Mouse (Mus musculus): Measurements from ENCODE around the gene Nhlrc4. TPM values are rescaled to one million over a fixed set of nuclear protein-coding genes. Genes with fewer than 3 reads are reported as not detected.

The Nhlrc4 gene
- polyA plus RNA-seq, 1 experiment from 2014 or later = not detected

GRCm38 (mm10) chr17:25956631-25957030, 11.9 kb upstream of the Nhlrc4 start:
- H3K4me1 ChIP-seq (ENCODE audit: control insufficient read depth in 2 of 2, insufficient read depth in 2 of 2, low read length in 2 of 2) = peaks cover 0 to 7% of the 10 kb centered on the region in 2 experiments; a peak in 3 of 4 replicates
- H3K36me3 ChIP-seq (ENCODE audit: control insufficient read depth, insufficient read depth, low read length) = peaks cover 41% of the 10 kb centered on the region
- H3K9me3 ChIP-seq (ENCODE audit: control insufficient read depth, low read length) = no peaks in the 10 kb centered on the region
- ATAC-seq (ENCODE audit: insufficient number of reproducible peaks, insufficient read depth, low FRiP score, low read depth) = no peak
- WGBS = 72% methylated on average over 7 of the region's 7 CpGs
- H3K4me3 ChIP-seq (ENCODE audit: control insufficient read depth in 1 of 2, insufficient read depth in 1 of 2, low read depth in 1 of 2, low read length in 2 of 2) = no peak overlapping the region
- H3K4me2 ChIP-seq (ENCODE audit: low read length) = no peak overlapping the region
- peaks cover 24% of the 10 kb centered on the region for H3K27me3 ChIP-seq (ENCODE audit: control insufficient read depth, insufficient read depth, low read length)
- H3K27ac ChIP-seq (replicated peaks in 1 of 2; ENCODE audit: control insufficient read depth in 1 of 2, insufficient read depth in 1 of 2, low read depth in 2 of 2, low read length in 2 of 2) = no peak overlapping the region
- no peak overlapping the region for H3K9ac ChIP-seq (ENCODE audit: low read length)

- 67% methylated on average over 7 of the region's 7 CpGs for WGBS
- Histone ChIP-seq H3K4me1 (ENCODE audit: control insufficient read depth in 2 of 2, insufficient read depth in 2 of 2, low read length in 2 of 2) (peaks cover 3 to 11% of the 10 kb centered on the region in 2 experiments; a peak in 3 of 4 replicates), H3K4me2 (ENCODE audit: low read length) (no peak overlapping the region), H3K9me3 (ENCODE audit: control insufficient read depth, low read length) (no peaks in the 10 kb centered on the region), H3K4me3 (ENCODE audit: control insufficient read depth in 1 of 2, insufficient read depth in 1 of 2, low read depth in 1 of 2, low read length in 2 of 2) (no peak overlapping the region), H3K27me3 (ENCODE audit: control insufficient read depth, insufficient read depth, low read length) (peaks cover 29% of the 10 kb centered on the region), H3K27ac (replicated peaks in 1 of 2; ENCODE audit: control insufficient read depth in 1 of 2, insufficient read depth in 1 of 2, low read depth in 2 of 2, low read length in 2 of 2) (no peak overlapping the region), H3K36me3 (ENCODE audit: control insufficient read depth, insufficient read depth, low read length) (peaks cover 37% of the 10 kb centered on the region), H3K9ac (ENCODE audit: low read length) (no peak overlapping the region)
- ATAC-seq (ENCODE audit: insufficient number of reproducible peaks, insufficient read depth, low FRiP score, low read depth) = no peak
Observed at GRCm38 (mm10) chr17:25956201-25956600, 11.4 kb upstream of the Nhlrc4 start.

- Histone ChIP-seq H3K4me1 (ENCODE audit: control insufficient read depth in 2 of 2, insufficient read depth in 2 of 2, low read length in 2 of 2) (peaks cover 5 to 13% of the 10 kb centered on the region in 2 experiments; a peak in 3 of 4 replicates), H3K9me3 (ENCODE audit: control insufficient read depth, low read length) (no peaks in the 10 kb centered on the region), H3K4me2 (ENCODE audit: low read length) (no peak overlapping the region), H3K36me3 (ENCODE audit: control insufficient read depth, insufficient read depth, low read length) (peaks cover 33% of the 10 kb centered on the region), H3K4me3 (ENCODE audit: control insufficient read depth in 1 of 2, insufficient read depth in 1 of 2, low read depth in 1 of 2, low read length in 2 of 2) (no peak overlapping the region), H3K9ac (ENCODE audit: low read length) (no peak overlapping the region), H3K27me3 (ENCODE audit: control insufficient read depth, insufficient read depth, low read length) (peaks cover 33% of the 10 kb centered on the region), H3K27ac (replicated peaks in 1 of 2; ENCODE audit: control insufficient read depth in 1 of 2, insufficient read depth in 1 of 2, low read depth in 2 of 2, low read length in 2 of 2) (no peak overlapping the region)
- WGBS = 54% methylated on average over 3 of the region's 3 CpGs
- no peak for ATAC-seq (ENCODE audit: insufficient number of reproducible peaks, insufficient read depth, low FRiP score, low read depth)
Observed at GRCm38 (mm10) chr17:25955736-25956135, 11.0 kb upstream of the Nhlrc4 start.

- Histone ChIP-seq H3K9me3 (ENCODE audit: control insufficient read depth, low read length) (no peaks in the 10 kb centered on the region), H3K9ac (ENCODE audit: low read length) (no peak overlapping the region), H3K4me1 (ENCODE audit: control insufficient read depth in 2 of 2, insufficient read depth in 2 of 2, low read length in 2 of 2) (peaks cover 5 to 13% of the 10 kb centered on the region in 2 experiments; a peak in 3 of 4 replicates), H3K27me3 (ENCODE audit: control insufficient read depth, insufficient read depth, low read length) (peaks cover 44% of the 10 kb centered on the region), H3K4me2 (ENCODE audit: low read length) (no peak overlapping the region), H3K36me3 (ENCODE audit: control insufficient read depth, insufficient read depth, low read length) (peaks cover 23% of the 10 kb centered on the region), H3K4me3 (ENCODE audit: control insufficient read depth in 1 of 2, insufficient read depth in 1 of 2, low read depth in 1 of 2, low read length in 2 of 2) (no peak overlapping the region), H3K27ac (replicated peaks in 1 of 2; ENCODE audit: control insufficient read depth in 1 of 2, insufficient read depth in 1 of 2, low read depth in 2 of 2, low read length in 2 of 2) (no peak overlapping the region)
- 87% methylated on average over 1 of the region's 2 CpGs for WGBS
- no peak for ATAC-seq (ENCODE audit: insufficient number of reproducible peaks, insufficient read depth, low FRiP score, low read depth)
Observed at GRCm38 (mm10) chr17:25954671-25955070, 9.9 kb upstream of the Nhlrc4 start.

- no peaks in the 10 kb centered on the region for H3K9me3 ChIP-seq (ENCODE audit: control insufficient read depth, low read length)
- ATAC-seq (ENCODE audit: insufficient number of reproducible peaks, insufficient read depth, low FRiP score, low read depth) = no peak
- WGBS = 82% methylated on average over 5 of the region's 5 CpGs
Observed at GRCm38 (mm10) chr17:25953161-25953560, 8.4 kb upstream of the Nhlrc4 start.

GRCm38 (mm10) chr17:25951803-25952623, 7.3 kb upstream of the Nhlrc4 start, which contains the start of gene A930017K11Rik:
Gene A930017K11Rik (minus strand): TSS chr17:25952565.
- Histone ChIP-seq H3K36me3 (ENCODE audit: control insufficient read depth, insufficient read depth, low read length) (no peaks in the 10 kb centered on the region), H3K27me3 (ENCODE audit: control insufficient read depth, insufficient read depth, low read length) (peaks cover 46% of the 10 kb centered on the region), H3K4me3 (ENCODE audit: control insufficient read depth in 1 of 2, insufficient read depth in 1 of 2, low read depth in 1 of 2, low read length in 2 of 2) (peak within 1 kb of the TSS; percentile 36 to 47), H3K9ac (ENCODE audit: low read length) (peak within 1 kb of the TSS; percentile 56), H3K27ac (replicated peaks in 1 of 2; ENCODE audit: control insufficient read depth in 1 of 2, insufficient read depth in 1 of 2, low read depth in 2 of 2, low read length in 2 of 2) (no peak within 1 kb of the TSS), H3K4me2 (ENCODE audit: low read length) (peak within 1 kb of the TSS; percentile 81), H3K9me3 (ENCODE audit: control insufficient read depth, low read length) (no peaks in the 10 kb centered on the region), H3K4me1 (ENCODE audit: control insufficient read depth in 2 of 2, insufficient read depth in 2 of 2, low read length in 2 of 2) (peaks cover 5 to 13% of the 10 kb centered on the region in 2 experiments; a peak in 3 of 4 replicates)
- WGBS = 1% methylated on average over 58 of the region's 58 CpGs
- no peak for ATAC-seq (ENCODE audit: insufficient number of reproducible peaks, insufficient read depth, low FRiP score, low read depth)

More at GRCm38 (mm10) chr17:25953161-25953560, 8.4 kb upstream of the Nhlrc4 start:
- H3K4me3 ChIP-seq (ENCODE audit: control insufficient read depth in 1 of 2, insufficient read depth in 1 of 2, low read depth in 1 of 2, low read length in 2 of 2) = no peak overlapping the region
- H3K36me3 ChIP-seq (ENCODE audit: control insufficient read depth, insufficient read depth, low read length) = peaks cover 9% of the 10 kb centered on the region; the same call in 1 of the 2 replicates
- H3K27me3 ChIP-seq (ENCODE audit: control insufficient read depth, insufficient read depth, low read length) = peaks cover 46% of the 10 kb centered on the region
- H3K4me2 ChIP-seq (ENCODE audit: low read length) = no peak overlapping the region
- peaks cover 5 to 13% of the 10 kb centered on the region in 2 experiments; a peak in 3 of 4 replicates for H3K4me1 ChIP-seq (ENCODE audit: control insufficient read depth in 2 of 2, insufficient read depth in 2 of 2, low read length in 2 of 2)
- H3K27ac ChIP-seq (replicated peaks in 1 of 2; ENCODE audit: control insufficient read depth in 1 of 2, insufficient read depth in 1 of 2, low read depth in 2 of 2, low read length in 2 of 2) = no peak overlapping the region
- no peak overlapping the region for H3K9ac ChIP-seq (ENCODE audit: low read length)

GRCm38 (mm10) chr17:25951225-25951802, 6.6 kb upstream of the Nhlrc4 start:
- Histone ChIP-seq H3K4me2 (ENCODE audit: low read length) (peak overlapping the region; percentile 81), H3K4me1 (ENCODE audit: control insufficient read depth in 2 of 2, insufficient read depth in 2 of 2, low read length in 2 of 2) (peaks cover 5 to 13% of the 10 kb centered on the region in 2 experiments; a peak in 3 of 4 replicates), H3K4me3 (ENCODE audit: control insufficient read depth in 1 of 2, insufficient read depth in 1 of 2, low read depth in 1 of 2, low read length in 2 of 2) (peak overlapping the region; percentile 36 to 47), H3K9ac (ENCODE audit: low read length) (peak overlapping the region; percentile 56), H3K27me3 (ENCODE audit: control insufficient read depth, insufficient read depth, low read length) (peaks cover 46% of the 10 kb centered on the region), H3K36me3 (ENCODE audit: control insufficient read depth, insufficient read depth, low read length) (no peaks in the 10 kb centered on the region), H3K9me3 (ENCODE audit: control insufficient read depth, low read length) (no peaks in the 10 kb centered on the region), H3K27ac (replicated peaks in 1 of 2; ENCODE audit: control insufficient read depth in 1 of 2, insufficient read depth in 1 of 2, low read depth in 2 of 2, low read length in 2 of 2) (no peak overlapping the region)
- 1% methylated on average over 33 of the region's 33 CpGs for WGBS
- no peak for ATAC-seq (ENCODE audit: insufficient number of reproducible peaks, insufficient read depth, low FRiP score, low read depth)

Measured in heart, embryonic 14.5 days (tissue).